In genomic region chr11:99685235-99685634, GRCm38 (mm10) we compare ENCODE assay signal across 10 mouse cellular contexts. TPM values are rescaled to one million over a fixed set of nuclear protein-coding genes. Genes with fewer than 3 reads are reported as not detected.
DNase-seq lines count a peak whose midpoint lies in the region; TF ChIP-seq lines count a peak whose summit lies in the region.
"Not testable (repeated sequence)": the region's sequence is repeated elsewhere in the genome, so short reads cannot be mapped to it uniquely, and the experiment has no call there.
"Had no signal": no experiment of that assay in that cellular context is flagged by ENCODE, and none has a peak within 500 bp of the region (broad histone marks: within the 10 kb centered on the region; RNA-seq: fewer than 3 reads in every experiment).

No protein-coding gene starts in this region.

- not testable (repeated sequence) for H3K4me3 ChIP-seq in myocyte

- H3K79me2 ChIP-seq in myocyte (ENCODE audit: control insufficient read depth, insufficient read depth) = not testable (repeated sequence)

- not testable (repeated sequence) for TF ChIP-seq POLR2A in myocyte (IDR thresholded peaks at IDR 0.05; ENCODE audit: insufficient read length, low read depth)

- not testable (repeated sequence) for H3K4me2 ChIP-seq in myocyte (ENCODE audit: low read depth)

- not testable (repeated sequence) for H3ac ChIP-seq in myocyte (ENCODE audit: control insufficient read depth, insufficient read length)

- H3K27me3 ChIP-seq in myocyte (ENCODE audit: control insufficient read depth, insufficient read depth, insufficient read length) = not testable (repeated sequence)

- DNase-seq in cerebellum, postnatal 10 days = peak; percentile 24 to 44
- peak; percentile 16 to 21 for DNase-seq in cerebellum, postnatal 14 days

- H3K36me3 ChIP-seq in myocyte (ENCODE audit: control insufficient read depth, insufficient read depth) = not testable (repeated sequence)

TF ChIP-seq in myocyte, 11 proteins besides CTCF, POLR2A, EP300 and RAD21:
- TF ChIP-seq MYOD1 (IDR thresholded peaks at IDR 0.05; ENCODE audit: control insufficient read depth in 1 of 3, insufficient read length in 2 of 3, low read depth in 2 of 3) (peak in 2 of 3 experiments; percentile 23 to 56), TCF3 (IDR thresholded peaks at IDR 0.05; ENCODE audit: insufficient read length, low read depth) (peak; percentile 18), MYOG (IDR thresholded peaks at IDR 0.05; ENCODE audit: control insufficient read depth in 1 of 3, insufficient read depth in 1 of 3, insufficient read length in 2 of 3, low read depth in 2 of 3) (peak in 2 of 3 experiments; percentile 49 to 87)

RNA-seq across cellular contexts. Expression of gene Gm14190, which starts 5.3 kb away (rescaled TPM):
- not detected for polyA plus RNA-seq in myocyte (2012; fragmentation: generic; extraction: Trizol)
- polyA plus RNA-seq: activated CD4-positive, CD25-positive, alpha-beta regulatory T cell, adult 4 months; adrenal gland, adult 2 months; brain, embryonic 14.5 days; C2C12; CD4-positive, CD25-positive, alpha-beta regulatory T cell, adult 4 months; G1E; Patski had no signal

RNA-seq across cellular contexts. Expression of gene Krtap4-6, which starts 19.5 kb away (rescaled TPM):
- not detected for polyA plus RNA-seq in myocyte (2012; fragmentation: generic; extraction: Trizol)
- polyA plus RNA-seq: activated CD4-positive, CD25-positive, alpha-beta regulatory T cell, adult 4 months; adrenal gland, adult 2 months; brain, embryonic 14.5 days; C2C12; CD4-positive, CD25-positive, alpha-beta regulatory T cell, adult 4 months; G1E; Patski had no signal

RNA-seq across cellular contexts. Expression of gene Gm11563, which starts 26.5 kb away (rescaled TPM):
- polyA plus RNA-seq in myocyte (2012; fragmentation: generic; extraction: Trizol) = not detected
- polyA plus RNA-seq: activated CD4-positive, CD25-positive, alpha-beta regulatory T cell, adult 4 months; adrenal gland, adult 2 months; brain, embryonic 14.5 days; C2C12; CD4-positive, CD25-positive, alpha-beta regulatory T cell, adult 4 months; G1E; Patski had no signal

RNA-seq across cellular contexts. Expression of gene Gm11555, which starts 35.2 kb away (rescaled TPM):
- not detected for polyA plus RNA-seq in myocyte (2012; fragmentation: generic; extraction: Trizol)
- polyA plus RNA-seq: activated CD4-positive, CD25-positive, alpha-beta regulatory T cell, adult 4 months; adrenal gland, adult 2 months; brain, embryonic 14.5 days; C2C12; CD4-positive, CD25-positive, alpha-beta regulatory T cell, adult 4 months; G1E; Patski had no signal

RNA-seq across cellular contexts. Expression of gene Krtap4-7, which starts 41.3 kb away (rescaled TPM):
- polyA plus RNA-seq in myocyte (2012; fragmentation: generic; extraction: Trizol) = not detected
- polyA plus RNA-seq: activated CD4-positive, CD25-positive, alpha-beta regulatory T cell, adult 4 months; adrenal gland, adult 2 months; brain, embryonic 14.5 days; C2C12; CD4-positive, CD25-positive, alpha-beta regulatory T cell, adult 4 months; G1E; Patski had no signal
